Mouse (Mus musculus) left cerebral cortex, adult 9 months (tissue): ENCODE results near the gene Gm20917.
"Not testable (repeated sequence)": the region's sequence is repeated elsewhere in the genome, so short reads cannot be mapped to it uniquely, and the experiment has no call there.

ENCODE experiments used
- DNase-seq, 2 experiments: peaks; one replicate each; pipeline ENCODE4 v3.0.0; 2022; ENCODE audit warnings: low spot score in 2 of 2

Gene Gm20917

DNA sequence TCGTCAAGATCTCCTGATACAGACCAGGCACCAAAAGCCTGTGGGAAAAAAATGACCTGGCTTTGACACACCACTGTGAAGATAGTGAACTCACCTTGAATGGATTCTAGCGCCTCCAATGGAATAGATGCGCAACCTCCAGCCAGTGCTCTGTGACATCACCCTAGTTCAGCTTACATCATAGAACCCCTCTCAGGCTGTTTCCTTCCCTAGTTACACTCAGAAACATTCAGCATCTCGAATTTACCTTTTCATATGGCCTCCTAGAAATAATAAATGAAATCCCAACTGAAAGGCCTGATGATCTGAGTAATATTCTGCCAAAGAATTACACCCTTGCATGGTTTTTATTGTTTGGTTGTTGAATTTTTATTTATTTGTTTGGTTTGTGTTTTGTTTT lies at the start of gene Gm20917:
TSS of gene Gm20917 (minus strand) at position 101 of the 400 bp plus-strand sequence.
- not testable (repeated sequence) for DNase-seq
